Mouse (Mus musculus) myocyte (in vitro differentiated cells): ENCODE results near the gene Ubqln4. TPM values are rescaled to one million over a fixed set of nuclear protein-coding genes. Genes with fewer than 3 reads are reported as not detected.

Experiments
- H3K27me3 ChIP-seq: one replicate; pipeline ENCODE4 v1.6.1; 2011; ENCODE audit not compliant: control insufficient read depth, insufficient read depth, insufficient read length
- H3K36me3 ChIP-seq: one replicate; pipeline ENCODE4 v1.6.1; 2011; ENCODE audit not compliant: control insufficient read depth, insufficient read depth
- H3K4me2 ChIP-seq: one replicate; pipeline ENCODE4 v1.6.1; 2011; ENCODE audit warnings: low read depth, control low read depth
- H3K4me3 ChIP-seq: one replicate; pipeline ENCODE4 v1.5.1; 2011; ENCODE audit warnings: mild to moderate bottlenecking, control low read depth, moderate library complexity
- H3K79me2 ChIP-seq: one replicate; pipeline ENCODE4 v1.6.1; 2011; ENCODE audit not compliant: control insufficient read depth, insufficient read depth
- H3ac ChIP-seq: one replicate; pipeline ENCODE4 v1.6.1; 2011; ENCODE audit not compliant: control insufficient read depth, insufficient read length
- CEBPB ChIP-seq: IDR thresholded peaks from 2 replicates; pipeline ENCODE4 v1.6.1; 2011; ENCODE audit warnings: mild to moderate bottlenecking, moderate library complexity; ENCODE audit not compliant: poor library complexity, insufficient read depth, severe bottlenecking
- E2F4 ChIP-seq: IDR thresholded peaks from one replicate; pipeline ENCODE4 v1.6.1; 2011; ENCODE audit warnings: mild to moderate bottlenecking, control low read depth, moderate library complexity; ENCODE audit not compliant: insufficient read depth
- MAX ChIP-seq: IDR thresholded peaks from one replicate; pipeline ENCODE4 v1.6.1; 2011; ENCODE audit warnings: low read depth, mild to moderate bottlenecking, control low read depth
- MYOD1 ChIP-seq, 3 experiments: IDR thresholded peaks; one replicate each; pipeline ENCODE4 v1.6.1; 2011; ENCODE audit warnings: control low read depth in 2 of 3, low read depth in 2 of 3, mild to moderate bottlenecking in 2 of 3, moderate library complexity in 1 of 3; ENCODE audit not compliant: insufficient read length in 2 of 3, control insufficient read depth in 1 of 3
- MYOG ChIP-seq, 3 experiments: IDR thresholded peaks; one replicate each; pipeline ENCODE4 v1.6.1; 2011; ENCODE audit warnings: control low read depth in 2 of 3, low read depth in 2 of 3, mild to moderate bottlenecking in 2 of 3; ENCODE audit not compliant: insufficient read length in 2 of 3, control insufficient read depth in 1 of 3, insufficient read depth in 1 of 3
- POLR2A ChIP-seq: IDR thresholded peaks from one replicate; pipeline ENCODE4 v1.6.1; 2011; ENCODE audit warnings: low read depth, mild to moderate bottlenecking, control low read depth, moderate library complexity; ENCODE audit not compliant: insufficient read length
- POLR2AphosphoS2 ChIP-seq: IDR thresholded peaks from one replicate; pipeline ENCODE4 v1.6.1; 2011; ENCODE audit warnings: low read depth, control low read depth; ENCODE audit not compliant: insufficient read length
- REST ChIP-seq: IDR thresholded peaks from one replicate; pipeline ENCODE4 v1.6.1; 2011; ENCODE audit warnings: mild to moderate bottlenecking, control low read depth, moderate library complexity; ENCODE audit not compliant: insufficient read depth, insufficient read length
- SRF ChIP-seq: IDR thresholded peaks from one replicate; pipeline ENCODE4 v1.6.1; 2011; ENCODE audit warnings: low read depth; ENCODE audit not compliant: control insufficient read depth, insufficient read length
- TCF12 ChIP-seq: IDR thresholded peaks from one replicate; pipeline ENCODE4 v1.6.1; 2011; ENCODE audit warnings: mild to moderate bottlenecking, control low read depth; ENCODE audit not compliant: poor library complexity, insufficient read depth, severe bottlenecking
- TCF3 ChIP-seq: IDR thresholded peaks from one replicate; pipeline ENCODE4 v1.6.1; 2011; ENCODE audit warnings: low read depth, control low read depth; ENCODE audit not compliant: insufficient read length
- USF1 ChIP-seq: IDR thresholded peaks from one replicate; pipeline ENCODE4 v1.6.1; 2011; ENCODE audit warnings: low read depth, mild to moderate bottlenecking, control low read depth, moderate library complexity
- polyA plus RNA-seq: library from polyadenylated mRNA; unstranded; fragments of >200 nt; fragmentation: generic; extraction: Trizol; gene quantifications from one replicate; pipeline ENCODE4 v1.2.1, GENCODE M21; 2012; ENCODE audit warnings: missing spikeins

Ubqln4 gene
- polyA plus RNA-seq, 1 experiment: 44.9 TPM

- no peak overlapping the region for H3ac ChIP-seq
- peak overlapping the region; percentile 5 for H3K4me3 ChIP-seq
- TF ChIP-seq POLR2AphosphoS2 (peak; percentile 27), SRF (no peak)
- H3K27me3 ChIP-seq: no peaks in the 10 kb centered on the region
- no peaks in the 10 kb centered on the region for H3K36me3 ChIP-seq
- H3K79me2 ChIP-seq: no peaks in the 10 kb centered on the region
- peak overlapping the region; percentile 71 for H3K4me2 ChIP-seq
Measured at GRCm38 (mm10) chr3:88513546-88514115, 39.9 kb upstream of the Ubqln4 start.

GRCm38 (mm10) chr3:88514231-88515094 is 39.1 kb upstream of the Ubqln4 start:
- H3K27me3 ChIP-seq: no peaks in the 10 kb centered on the region
- no peak overlapping the region for H3ac ChIP-seq
- TF ChIP-seq E2F4: no peak
- TF ChIP-seq MYOG (IDR thresholded peaks at IDR 0.05; ENCODE audit: control insufficient read depth in 1 of 3, insufficient read depth in 1 of 3, insufficient read length in 2 of 3, low read depth in 2 of 3): no peak
- peak; percentile 36 for TF ChIP-seq POLR2AphosphoS2
- TF ChIP-seq USF1: no peak
- peak; percentile 26 for TF ChIP-seq POLR2A
- no peaks in the 10 kb centered on the region for H3K36me3 ChIP-seq
- no peak overlapping the region for H3K4me3 ChIP-seq
- no peaks in the 10 kb centered on the region for H3K79me2 ChIP-seq
- H3K4me2 ChIP-seq: peak overlapping the region; percentile 71

- Histone ChIP-seq H3K36me3 (no peaks in the 10 kb centered on the region), H3K79me2 (no peaks in the 10 kb centered on the region), H3ac (no peak overlapping the region), H3K4me2 (peak overlapping the region; percentile 71), H3K27me3 (no peaks in the 10 kb centered on the region), H3K4me3 (no peak overlapping the region)
- TF ChIP-seq MYOG (IDR thresholded peaks at IDR 0.05; ENCODE audit: control insufficient read depth in 1 of 3, insufficient read depth in 1 of 3, insufficient read length in 2 of 3, low read depth in 2 of 3) (no peak), SRF (no peak), MAX (no peak), TCF3 (no peak), MYOD1 (IDR thresholded peaks at IDR 0.05; ENCODE audit: control insufficient read depth in 1 of 3, insufficient read length in 2 of 3, low read depth in 2 of 3) (no peak), USF1 (no peak)
Measured at GRCm38 (mm10) chr3:88515095-88515386, 38.5 kb upstream of the Ubqln4 start.

- Histone ChIP-seq H3K79me2 (no peaks in the 10 kb centered on the region), H3K4me2 (no peak overlapping the region), H3K27me3 (no peaks in the 10 kb centered on the region), H3K4me3 (no peak overlapping the region), H3ac (no peak overlapping the region), H3K36me3 (no peaks in the 10 kb centered on the region)
- no peak for TF ChIP-seq REST
Measured at GRCm38 (mm10) chr3:88516407-88516806, 37.2 kb upstream of the Ubqln4 start.

- H3K79me2 ChIP-seq: no peaks in the 10 kb centered on the region
- no peak overlapping the region for H3ac ChIP-seq
- TF ChIP-seq REST (no peak), CEBPB (no peak), USF1 (no peak), POLR2A (no peak), TCF12 (no peak)
- H3K4me3 ChIP-seq: no peak overlapping the region
- H3K4me2 ChIP-seq: no peak overlapping the region
- no peaks in the 10 kb centered on the region for H3K27me3 ChIP-seq
- no peaks in the 10 kb centered on the region for H3K36me3 ChIP-seq
Measured at GRCm38 (mm10) chr3:88518411-88518810, 35.1 kb upstream of the Ubqln4 start.

- no peaks in the 10 kb centered on the region for H3K27me3 ChIP-seq
- H3K4me2 ChIP-seq: no peak overlapping the region
- TF ChIP-seq POLR2A: no peak
- TF ChIP-seq E2F4: no peak
- no peak for TF ChIP-seq REST
- TF ChIP-seq POLR2AphosphoS2: no peak
- TF ChIP-seq SRF: no peak
- no peak for TF ChIP-seq MYOG (IDR thresholded peaks at IDR 0.05; ENCODE audit: control insufficient read depth in 1 of 3, insufficient read depth in 1 of 3, insufficient read length in 2 of 3, low read depth in 2 of 3)
- TF ChIP-seq MAX: no peak
- TF ChIP-seq CEBPB: no peak
- TF ChIP-seq USF1: no peak
- no peak for TF ChIP-seq TCF12
- TF ChIP-seq MYOD1 (IDR thresholded peaks at IDR 0.05; ENCODE audit: control insufficient read depth in 1 of 3, insufficient read length in 2 of 3, low read depth in 2 of 3): no peak
- no peak for TF ChIP-seq TCF3
- no peak overlapping the region for H3ac ChIP-seq
- H3K79me2 ChIP-seq: no peaks in the 10 kb centered on the region
- no peak overlapping the region for H3K4me3 ChIP-seq
- H3K36me3 ChIP-seq: no peaks in the 10 kb centered on the region
Measured at GRCm38 (mm10) chr3:88520078-88520477, 33.5 kb upstream of the Ubqln4 start.
